Mouse (Mus musculus) large intestine, adult 2 months (tissue): ENCODE data around the gene Akirin2. TPM values are rescaled to one million over a fixed set of nuclear protein-coding genes. Genes with fewer than 3 reads are reported as not detected.

Source experiments
- DNase-seq: peaks from one replicate; pipeline ENCODE4 v3.0.0-alpha.2; 2012; ENCODE audit warnings: low read depth, low spot score
- WGBS: fragments of 180-500 bp; shearing (Covaris S2); methylation state at CpG from one replicate; pipeline ENCODE4 v1.1.7; 2018; 5-methylcytosine and 5-hydroxymethylcytosine counted together
- polyA plus RNA-seq: library from polyadenylated mRNA; depleted of rRNA; stranded (reverse); fragments of >200 nt; gene quantifications from 2 replicates; pipeline ENCODE4 v1.2.3, GENCODE M21; 2012; rRNA removed

Gene Akirin2
- polyA plus RNA-seq, 1 experiment, result 17.9 TPM

DNA sequence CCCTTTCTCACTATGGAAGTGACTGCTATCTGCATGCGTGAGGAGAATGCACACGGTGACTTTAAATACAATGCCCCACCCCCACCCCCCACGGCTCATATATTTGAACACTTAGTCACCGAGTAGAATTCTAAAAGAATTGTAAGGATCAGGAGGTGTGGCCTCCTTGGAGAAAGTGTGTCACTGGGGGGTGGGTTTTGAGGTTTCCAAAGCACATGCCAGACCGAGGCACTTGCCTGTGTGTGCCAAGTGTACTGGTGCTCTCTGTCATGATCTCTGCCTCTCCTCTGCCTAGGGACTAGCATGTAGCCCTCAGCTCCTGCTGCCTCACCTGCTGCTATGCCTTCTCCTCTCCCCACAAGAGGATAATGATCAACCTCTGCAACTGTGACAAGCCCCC, 31.7 kb downstream of the Akirin2 start:
- no peak for DNase-seq
- WGBS, result 65% methylated on average over 5 of the region's 5 CpGs

DNA sequence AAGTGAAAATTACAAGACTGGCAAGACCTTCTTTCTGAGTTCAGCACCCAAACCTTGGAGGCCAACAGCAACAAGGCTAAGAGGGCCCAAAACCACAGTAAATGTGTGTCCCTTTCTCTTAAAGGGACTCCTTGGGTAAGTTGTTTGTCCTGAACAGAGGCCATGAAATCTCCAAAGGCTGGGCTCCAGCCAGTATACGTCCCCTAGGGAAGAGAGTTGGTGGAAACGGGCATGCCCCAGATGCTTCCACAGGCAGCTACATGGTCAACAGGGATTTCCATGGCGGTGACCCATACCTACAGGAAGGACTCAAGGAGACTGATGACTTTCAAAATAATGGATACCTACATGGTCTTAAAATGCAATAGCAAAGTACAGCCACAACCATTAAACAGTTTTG, 32.7 kb downstream of the Akirin2 start:
- WGBS, result 91% methylated on average over 3 of the region's 3 CpGs
- DNase-seq, result no peak

DNA sequence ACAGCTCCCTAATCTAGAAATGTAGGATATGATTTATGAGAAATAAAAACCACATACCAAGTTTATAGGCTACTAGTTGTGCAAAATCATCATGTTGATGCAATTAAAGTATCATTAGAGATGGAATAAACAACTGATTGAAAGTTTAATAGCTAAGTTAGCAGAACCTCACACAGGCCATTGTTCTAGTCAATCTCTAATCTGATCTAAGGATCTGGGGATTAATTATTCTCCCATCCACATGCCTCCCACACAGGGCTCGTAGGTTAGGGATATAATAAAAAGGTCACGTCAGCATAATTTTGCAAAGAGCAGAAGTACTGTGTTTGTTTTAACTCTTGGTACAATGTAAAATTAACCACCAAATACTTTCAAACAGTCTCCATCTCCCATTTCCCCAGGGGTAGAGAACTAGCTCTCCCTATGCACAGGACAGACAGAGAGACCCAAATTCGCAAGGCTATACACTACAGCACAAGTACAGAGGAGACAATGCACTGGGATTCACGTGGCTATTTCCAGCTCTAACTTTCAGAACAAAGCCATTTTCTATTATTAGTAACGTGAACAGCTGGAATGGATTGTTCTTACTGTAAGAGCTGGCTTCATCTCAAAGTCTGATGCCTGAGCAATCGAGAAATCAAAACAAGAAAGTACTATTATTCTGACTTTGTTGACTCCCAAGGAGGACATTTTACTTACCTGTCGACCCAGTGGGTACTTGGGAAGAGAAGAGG, 34.3 kb downstream of the Akirin2 start:
- DNase-seq, result no peak
- WGBS, result 71% methylated on average over 7 of the region's 7 CpGs

DNA sequence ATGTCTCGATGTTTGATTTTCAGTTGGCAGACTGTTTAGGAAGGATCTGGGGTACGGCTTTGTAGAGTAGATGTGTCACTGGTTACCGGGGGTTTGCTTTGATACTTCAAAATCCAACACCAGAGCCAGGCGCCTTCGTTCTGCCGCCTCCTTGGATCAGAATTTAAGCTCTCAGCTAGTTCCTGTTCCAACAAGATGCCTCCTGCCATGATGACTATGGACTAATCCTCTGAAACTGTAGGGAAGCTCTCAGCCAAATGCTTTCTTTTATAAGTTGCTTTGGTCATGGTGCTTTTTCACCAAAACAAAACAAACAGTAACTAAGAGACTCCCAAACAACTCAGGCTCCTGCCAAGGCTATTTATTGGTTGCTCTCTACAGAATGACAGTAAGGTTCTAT, 52.4 kb downstream of the Akirin2 start:
- 98% methylated on average over 6 of the region's 6 CpGs for WGBS
- no peak for DNase-seq

DNA sequence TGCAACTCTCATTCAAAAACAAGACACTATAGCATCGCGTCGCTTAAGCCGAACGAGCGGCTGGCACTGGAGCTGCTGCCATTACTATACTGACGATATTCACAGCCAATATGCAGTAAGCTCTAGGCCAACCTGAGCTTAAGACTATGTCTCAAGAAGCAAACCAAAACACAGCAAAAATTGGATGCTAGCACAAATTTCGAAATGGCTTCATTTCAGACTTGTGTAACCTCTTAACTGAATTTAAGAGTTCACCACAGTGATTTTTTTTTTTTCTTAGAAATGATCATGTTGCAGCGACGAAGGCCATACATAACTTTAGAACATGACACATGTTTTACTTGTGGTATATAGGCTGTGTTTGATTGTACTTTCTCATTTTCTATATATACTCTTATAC, 55.9 kb downstream of the Akirin2 start:
- DNase-seq, result no peak
- WGBS, result 96% methylated on average over 10 of the region's 10 CpGs

DNA sequence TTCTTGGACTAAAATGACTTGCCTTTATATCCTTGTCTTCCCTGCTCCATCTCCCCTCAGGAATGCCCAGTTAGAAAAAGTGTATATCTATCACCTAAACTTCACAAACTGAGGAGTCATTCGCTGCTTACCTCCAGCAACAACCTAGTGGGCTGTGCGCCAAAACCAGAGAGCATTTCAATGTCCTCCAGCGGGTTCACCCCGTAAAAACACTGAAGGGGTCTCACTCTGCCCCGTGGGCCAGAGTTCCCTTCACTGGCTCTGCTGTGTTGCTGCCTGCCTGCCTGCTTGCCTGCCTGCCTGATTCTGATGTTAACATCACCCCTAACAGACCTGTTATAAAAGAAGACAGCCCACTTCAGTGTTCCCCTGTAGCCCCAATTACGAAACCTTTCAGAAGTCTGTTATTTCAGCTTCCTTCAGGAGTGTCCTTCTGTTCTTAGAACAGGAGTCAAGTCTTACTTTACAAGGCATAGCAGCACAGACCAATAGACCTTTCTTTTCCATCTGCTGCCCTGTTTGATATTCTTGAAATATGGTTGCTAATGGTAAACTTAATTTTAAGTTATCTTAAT, 62.9 kb downstream of the Akirin2 start:
- 28% methylated on average over 6 of the region's 6 CpGs for WGBS
- no peak for DNase-seq

DNA sequence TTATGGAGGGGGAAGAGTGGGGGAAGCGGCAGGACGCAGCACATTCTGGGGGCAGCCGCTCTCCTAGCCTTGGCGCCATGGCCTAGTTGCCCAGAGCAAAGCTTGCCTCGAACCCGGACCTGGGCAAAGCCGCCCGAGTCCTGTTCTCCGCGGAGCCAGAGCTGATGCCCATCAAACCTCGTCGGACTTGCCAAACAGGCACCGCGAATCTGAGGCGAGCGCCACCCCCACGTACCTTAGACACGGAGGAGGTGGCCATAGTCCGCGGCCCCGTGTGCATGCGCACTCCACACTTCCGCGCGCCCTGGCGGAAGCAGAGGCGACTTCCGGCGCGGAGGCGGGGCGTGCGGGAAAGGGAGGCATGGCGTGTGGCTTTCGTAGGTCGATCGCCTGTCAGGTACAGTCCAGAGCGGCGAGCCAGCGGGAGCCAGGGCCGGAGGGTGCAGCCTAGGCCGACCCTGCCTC, 63.9 kb downstream of the Akirin2 start, which contains the start of the genes Orc3 and Rars2:
Orc3 (minus strand) TSS at position 315 of the 465 bp plus-strand sequence.
Rars2 (plus strand) TSS at position 328 of the 465 bp plus-strand sequence.
- under 1% methylated on average over 42 of the region's 42 CpGs for WGBS
- peak; percentile 74 for DNase-seq

DNA sequence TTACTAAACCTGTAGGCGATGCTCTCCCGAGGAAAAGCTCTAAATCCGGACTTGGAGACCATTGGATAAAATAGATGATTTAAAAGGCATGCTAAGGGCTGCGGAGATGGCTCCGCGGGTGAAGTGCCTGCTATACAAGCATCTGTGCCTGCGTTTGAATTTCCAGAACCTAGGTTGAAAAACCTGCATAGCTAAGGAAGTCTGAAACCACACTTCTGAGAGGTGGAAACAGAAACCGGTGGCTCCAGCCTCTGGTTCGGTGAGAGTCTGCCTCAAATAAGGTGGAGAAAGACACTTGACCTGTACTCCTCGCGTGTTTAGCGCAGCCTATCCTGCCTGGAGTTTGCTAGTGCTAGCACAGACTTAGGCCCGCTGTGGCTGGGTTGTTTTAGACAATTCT, 64.6 kb downstream of the Akirin2 start:
- DNase-seq, result no peak
- under 1% methylated on average over 13 of the region's 13 CpGs for WGBS

DNA sequence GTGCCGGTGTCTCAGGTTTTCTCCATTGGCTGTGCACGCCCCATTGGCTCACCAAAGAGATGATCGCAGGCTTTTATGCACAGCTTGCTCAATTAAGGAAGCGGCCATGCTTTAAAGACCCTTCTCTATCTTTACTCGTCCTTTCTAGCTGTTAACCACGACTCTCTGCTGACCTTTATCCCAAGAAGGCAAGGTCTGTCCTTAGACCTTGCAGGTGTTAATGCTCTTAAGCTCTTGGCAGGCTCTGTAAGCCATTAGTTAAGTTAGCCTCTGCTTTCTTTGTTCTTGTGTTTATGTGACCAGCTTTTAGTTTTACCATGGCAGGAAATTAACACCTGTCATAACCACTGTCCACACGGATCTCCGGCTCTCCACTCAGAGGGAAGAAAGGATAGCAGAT, 65.4 kb downstream of the Akirin2 start:
- WGBS, result 27% methylated on average over 8 of the region's 8 CpGs

More for the DNA sequence above, 65.4 kb downstream of the Akirin2 start:
- no peak for DNase-seq

Other genes with a start within 250 kb of the Akirin2 start
- 8.9 and 15.1 TPM in 2 replicates for gene Orc3, start 64.0 kb downstream of the Akirin2 start, polyA plus RNA-seq
- 14.7 and 14.8 TPM in 2 replicates for gene Rars2, start 64.0 kb downstream of the Akirin2 start, polyA plus RNA-seq
- gene Slc35a1, start 136.5 kb downstream of the Akirin2 start, polyA plus RNA-seq, result 13.1 and 15.5 TPM in 2 replicates
- not detected in 2 replicates for gene Cfap206, start 179.3 kb downstream of the Akirin2 start, polyA plus RNA-seq
- not detected in 2 replicates for gene Gm136, start 205.3 kb downstream of the Akirin2 start, polyA plus RNA-seq
- gene Smim8, start 227.5 kb downstream of the Akirin2 start, polyA plus RNA-seq, result 4.9 and 5.6 TPM in 2 replicates